Mouse (Mus musculus) G1E-ER4 (cell line): ENCODE results near the gene Txlnb. TPM values are rescaled to one million over a fixed set of nuclear protein-coding genes. Genes with fewer than 3 reads are reported as not detected.

ENCODE experiments used
- GATA1 ChIP-seq: IDR thresholded peaks from one replicate; pipeline ENCODE4 v1.8.0; 2012; ENCODE audit warnings: low read length, inconsistent platforms
- polyA plus RNA-seq: library from polyadenylated mRNA; stranded (reverse); fragments of >175 nt; gene quantifications from 2 replicates; pipeline ENCODE4 v1.2.3, GENCODE M21; 2012

Gene Txlnb
- polyA plus RNA-seq, 1 experiment, result not detected

GRCm38 (mm10) chr10:17796846-17797631 lies 1.0 kb downstream of the Txlnb start:
- TF ChIP-seq GATA1, result no peak

DNA sequence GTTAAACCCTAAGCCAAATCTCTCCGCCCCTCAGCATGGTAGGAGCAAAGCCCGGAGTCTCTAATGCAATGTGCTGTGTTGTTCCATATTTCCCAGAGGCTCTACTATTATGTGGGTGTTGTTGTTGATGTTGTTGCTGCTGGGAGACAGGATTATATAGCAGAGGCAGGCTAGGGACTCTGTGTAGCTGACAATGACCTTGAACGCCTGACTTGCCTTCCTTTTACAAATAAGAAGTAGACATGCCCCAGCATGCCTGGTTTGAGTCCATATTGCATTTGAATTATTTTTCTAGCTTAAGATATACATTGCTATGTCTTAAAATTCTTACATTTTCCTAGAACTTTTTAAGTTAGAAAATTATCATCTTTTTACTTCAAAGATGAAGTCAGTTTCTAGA lies 1.7 kb downstream of the Txlnb start:
- no peak for TF ChIP-seq GATA1

GRCm38 (mm10) chr10:17801788-17802187 lies 5.8 kb downstream of the Txlnb start:
- no peak for TF ChIP-seq GATA1

DNA sequence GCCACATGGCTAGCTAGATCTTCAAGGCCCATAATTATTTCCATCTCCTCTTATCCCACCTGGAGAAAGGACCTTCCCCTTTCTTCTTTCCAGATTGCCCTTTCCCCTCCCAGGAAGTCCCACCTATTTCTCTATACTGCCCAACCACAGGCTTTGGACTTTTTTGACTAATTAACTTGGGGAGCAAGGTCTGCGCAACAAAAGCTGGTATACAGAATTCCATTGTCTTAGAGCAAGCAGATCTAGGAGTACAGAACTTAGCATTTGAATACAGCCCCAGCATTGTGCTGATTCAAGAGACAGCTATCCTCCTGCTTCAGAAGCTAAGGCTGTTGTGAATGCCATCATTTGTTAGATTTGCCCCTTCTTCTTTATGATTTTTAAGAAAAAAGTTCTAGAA lies 12.5 kb downstream of the Txlnb start:
- TF ChIP-seq GATA1, result no peak

DNA sequence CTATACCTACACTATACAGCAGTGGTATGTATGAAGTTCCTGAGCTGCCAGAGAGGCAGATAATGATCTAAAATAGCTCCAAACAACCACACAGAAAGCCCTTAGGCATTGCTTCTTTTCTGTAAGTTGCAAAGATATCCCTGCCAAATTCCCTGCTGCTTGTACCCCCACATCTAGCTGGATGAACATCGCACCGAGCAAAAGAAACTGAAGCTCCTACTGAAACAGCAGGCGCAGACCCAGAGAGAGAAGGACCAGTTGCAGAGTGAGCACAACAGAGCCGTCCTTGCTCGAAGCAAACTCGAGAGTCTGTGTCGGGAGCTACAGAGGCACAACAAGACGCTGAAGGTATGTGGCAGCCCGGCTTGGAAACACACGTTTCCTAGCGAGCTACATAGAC lies 19.0 kb downstream of the Txlnb start:
- TF ChIP-seq GATA1, result no peak

GRCm38 (mm10) chr10:17827391-17827790 lies 31.4 kb downstream of the Txlnb start:
- no peak for TF ChIP-seq GATA1

DNA sequence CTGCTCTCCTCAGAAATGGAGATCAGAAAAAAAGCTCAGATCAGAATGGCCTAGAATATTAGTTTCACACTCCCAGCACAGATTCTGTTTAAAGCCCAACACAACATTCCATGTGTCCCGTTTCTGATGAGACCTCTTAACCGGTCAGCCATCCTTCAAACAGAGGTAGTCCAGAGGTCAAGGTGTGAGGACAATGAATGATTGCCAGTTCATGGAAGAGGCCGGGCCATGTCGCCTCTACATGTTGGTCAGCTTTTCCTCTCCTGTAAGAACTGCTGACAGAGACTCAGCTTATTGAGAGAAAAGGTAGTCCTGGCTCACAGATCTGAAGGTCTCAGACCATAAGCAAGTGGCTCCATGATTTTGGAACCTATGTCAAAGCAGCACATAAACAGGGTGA lies 33.2 kb downstream of the Txlnb start:
- no peak for TF ChIP-seq GATA1

GRCm38 (mm10) chr10:17831041-17831440 lies 35.0 kb downstream of the Txlnb start:
- no peak for TF ChIP-seq GATA1

DNA sequence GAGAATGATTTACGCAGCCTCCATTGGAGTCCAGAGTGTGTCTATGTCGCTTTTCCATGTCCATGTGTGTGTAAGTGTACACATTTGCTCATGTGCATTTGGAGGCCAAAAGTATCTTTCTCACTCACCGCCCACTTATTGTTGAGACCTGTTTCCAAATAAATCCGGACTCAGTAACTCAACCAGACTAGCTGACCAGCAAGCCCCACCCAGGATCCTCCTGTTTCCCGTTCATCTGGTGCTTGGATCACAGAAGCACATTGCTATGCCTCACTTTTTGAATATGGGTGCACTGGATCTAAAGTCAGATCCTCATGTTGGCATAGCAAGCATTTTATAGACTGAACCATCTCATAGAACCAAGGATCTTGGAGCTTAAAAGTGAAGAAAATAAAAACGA lies 39.0 kb downstream of the Txlnb start:
- no peak for TF ChIP-seq GATA1

GRCm38 (mm10) chr10:17836275-17836674 lies 40.2 kb downstream of the Txlnb start:
- TF ChIP-seq GATA1, result no peak

DNA sequence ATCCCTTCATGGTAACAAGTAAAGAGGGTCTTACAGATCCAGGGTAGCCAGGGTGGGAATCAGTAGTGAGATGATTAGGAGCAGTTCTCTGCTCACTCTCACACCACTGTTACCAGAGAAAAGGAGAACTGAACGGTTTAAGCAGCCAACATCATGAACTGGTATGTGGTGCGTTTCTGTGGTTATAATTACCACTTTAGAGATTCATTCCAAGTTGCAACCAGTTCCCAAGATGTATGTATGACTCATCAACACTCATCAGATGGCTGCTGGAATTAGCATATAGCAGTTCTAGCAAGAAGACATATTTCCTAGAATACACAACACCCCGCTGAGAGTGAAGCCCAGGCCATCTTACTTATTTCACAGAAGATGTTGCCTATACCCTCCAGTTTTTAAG lies 46.0 kb downstream of the Txlnb start:
- no peak for TF ChIP-seq GATA1

DNA sequence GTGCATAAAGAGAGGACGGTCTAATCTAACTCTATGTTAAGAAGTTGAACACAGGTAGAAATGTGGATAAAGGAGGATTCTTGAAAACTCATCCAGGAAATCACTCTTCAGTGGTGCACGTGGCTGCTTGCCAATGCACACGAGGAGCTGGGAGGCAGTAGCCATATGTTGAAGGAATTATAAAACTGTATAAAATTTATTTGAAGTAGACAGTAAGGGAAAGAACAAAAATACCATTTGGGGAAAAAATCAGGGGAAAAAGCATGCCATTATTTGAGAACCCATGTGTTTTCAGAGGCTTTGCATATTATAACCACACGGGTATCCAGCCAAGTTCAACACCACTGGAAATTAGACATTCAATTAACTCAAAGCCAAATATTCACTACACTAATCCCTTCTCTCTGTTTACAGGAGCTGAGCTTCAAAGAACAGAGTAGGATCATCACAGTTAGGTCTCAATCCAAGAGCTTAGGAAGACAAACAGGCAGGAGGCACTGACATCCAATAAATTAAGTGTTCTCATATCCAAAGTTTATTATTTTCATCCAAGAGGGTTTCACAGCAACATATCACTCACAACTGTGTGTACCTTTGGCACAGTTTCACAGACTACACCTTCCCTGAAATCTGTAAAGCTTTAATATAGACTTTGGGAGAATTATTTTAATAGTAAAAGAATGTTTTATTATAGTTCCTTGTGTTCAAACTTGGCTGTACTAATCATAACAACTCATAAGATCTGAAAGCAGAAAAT lies 48.9 kb downstream of the Txlnb start:
- TF ChIP-seq GATA1, result no peak

DNA sequence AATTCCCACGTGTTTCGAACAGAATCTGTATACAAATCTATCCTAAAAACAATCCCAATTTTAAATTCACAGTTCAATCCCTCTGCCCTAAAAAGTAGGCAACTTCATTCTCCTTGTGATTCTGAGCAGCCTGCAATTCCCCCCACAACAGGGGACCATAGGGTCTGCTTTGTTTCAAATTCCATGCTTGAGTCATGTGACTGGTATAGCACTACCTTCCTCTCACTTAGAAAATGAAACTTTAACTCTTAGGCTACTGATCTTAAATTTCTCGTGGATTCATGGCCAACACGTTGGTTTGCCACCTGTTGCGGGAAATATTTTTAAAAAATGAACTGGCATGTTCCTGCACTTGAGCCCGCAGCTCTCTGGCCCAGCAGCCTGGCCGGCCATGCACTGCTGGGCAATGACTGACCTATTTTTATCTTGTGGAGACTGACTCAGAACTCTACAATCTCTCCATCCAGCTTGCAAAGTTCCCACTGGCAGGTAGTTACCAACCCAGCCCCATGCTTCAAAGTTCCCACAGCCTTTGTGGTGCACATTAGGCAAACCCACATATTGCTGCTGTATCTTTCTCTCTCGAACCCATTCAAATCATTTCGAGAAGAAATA lies 61.7 kb downstream of the Txlnb start:
- TF ChIP-seq GATA1, result no peak

- TF ChIP-seq GATA1, result no peak
Observed at GRCm38 (mm10) chr10:17860701-17861480, 64.9 kb downstream of the Txlnb start.

DNA sequence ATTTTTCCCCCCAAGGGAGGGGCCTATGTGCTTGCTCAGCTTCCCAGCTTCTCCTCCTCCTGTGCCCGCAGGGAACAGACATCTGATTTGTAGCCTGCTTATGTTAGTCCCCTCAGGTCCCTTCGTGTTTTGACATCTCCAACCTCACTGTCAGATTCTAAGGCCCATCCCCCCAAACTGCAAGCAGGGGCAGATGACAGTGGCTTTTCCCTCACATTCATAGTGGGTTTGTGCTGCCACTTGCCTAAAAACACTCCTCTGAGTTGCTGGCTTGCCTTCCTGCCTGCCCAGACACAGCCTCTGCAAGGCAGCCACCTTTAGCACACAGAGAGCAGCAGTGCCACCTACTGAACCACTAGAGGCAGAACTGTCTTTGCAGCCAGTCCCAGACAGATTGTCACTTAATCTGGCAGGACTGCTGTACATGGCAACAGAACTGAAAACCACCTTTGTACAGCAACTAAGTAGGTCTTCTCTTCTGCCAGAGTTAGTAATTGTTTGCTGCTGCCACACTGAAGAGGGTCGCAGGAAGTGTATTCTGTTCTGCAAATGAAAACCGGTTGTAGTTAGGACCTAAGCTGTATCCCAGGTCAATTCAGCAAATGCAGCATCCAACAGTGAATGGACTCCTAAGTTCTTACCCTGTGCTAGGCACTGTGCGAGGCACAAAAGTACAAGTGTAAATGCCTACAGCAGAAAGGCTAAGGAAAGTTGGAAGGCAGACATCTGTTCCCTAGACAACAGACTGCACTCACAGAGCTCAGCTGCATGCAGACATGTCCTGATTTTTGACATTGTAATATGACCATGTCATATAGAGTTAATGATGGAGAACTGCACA lies 74.0 kb downstream of the Txlnb start:
- TF ChIP-seq GATA1, result no peak
